Mouse (Mus musculus) ES-E14 (cell line): ENCODE measurements around the gene A2m. TPM values are rescaled to one million over a fixed set of nuclear protein-coding genes. Genes with fewer than 3 reads are reported as not detected.

Experiments
- DNase-seq: peaks from one replicate; pipeline ENCODE4 v3.0.0-alpha.2; 2013; ENCODE audit warnings: low read depth, low spot score
- H3K27ac ChIP-seq: 2 replicates; pipeline ENCODE4 v1.5.1; 2012; ENCODE audit warnings: low read depth, mild to moderate bottlenecking, low read length, moderate library complexity, mixed read lengths; ENCODE audit not compliant: poor library complexity, insufficient read depth, severe bottlenecking
- H3K36me3 ChIP-seq: 2 replicates; pipeline ENCODE4 v1.6.1; 2012; ENCODE audit warnings: mild to moderate bottlenecking, low read length, moderate library complexity, mixed read lengths; ENCODE audit not compliant: control insufficient read depth, poor library complexity, insufficient read depth, severe bottlenecking
- H3K4me1 ChIP-seq, 2 experiments: fragments of 150-350 bp in 1 of 2; sonication (generic) in 1 of 2; 2 replicates each; pipeline ENCODE4 v1.6.1; 2012; ENCODE audit warnings: low read length in 2 of 2, mild to moderate bottlenecking in 1 of 2, mixed read lengths in 1 of 2; ENCODE audit not compliant: control insufficient read depth in 2 of 2, insufficient read depth in 2 of 2, poor library complexity in 1 of 2
- H3K4me3 ChIP-seq, 2 experiments: fragments of 150-350 bp in 1 of 2; sonication (generic) in 1 of 2; 2 replicates each; pipeline ENCODE4 v1.5.1; 2012; ENCODE audit warnings: low read length in 2 of 2, low read depth in 1 of 2, mild to moderate bottlenecking in 1 of 2, mixed read lengths in 1 of 2; ENCODE audit not compliant: insufficient read depth in 1 of 2, poor library complexity in 1 of 2, severe bottlenecking in 1 of 2
- H3K9ac ChIP-seq: 2 replicates; pipeline ENCODE4 v1.6.1; 2012; ENCODE audit warnings: low read depth, mild to moderate bottlenecking, low read length, mixed read lengths; ENCODE audit not compliant: poor library complexity, insufficient read depth, severe bottlenecking
- H3K9me3 ChIP-seq: fragments of 150-350 bp; sonication (generic); 2 replicates; pipeline ENCODE4 v1.6.1; 2012; ENCODE audit warnings: low read depth, mild to moderate bottlenecking, low read length; ENCODE audit not compliant: control insufficient read depth, insufficient read depth
- CHD2 ChIP-seq: IDR thresholded peaks from 2 replicates; pipeline ENCODE4 v1.6.1; 2014; ENCODE audit warnings: mild to moderate bottlenecking, low read depth, low read length, inconsistent platforms
- HCFC1 ChIP-seq: IDR thresholded peaks from 2 replicates; pipeline ENCODE4 v1.6.1; 2012; ENCODE audit warnings: low read length, inconsistent platforms, borderline replicate concordance; ENCODE audit not compliant: insufficient read depth
- MAFK ChIP-seq: IDR thresholded peaks from 2 replicates; pipeline ENCODE4 v1.6.1; 2014; ENCODE audit warnings: mild to moderate bottlenecking, low read depth, low read length, inconsistent platforms; ENCODE audit not compliant: insufficient read depth
- ZC3H11A ChIP-seq: IDR thresholded peaks from 2 replicates; pipeline ENCODE4 v1.6.1; 2012; ENCODE audit warnings: low read depth, mild to moderate bottlenecking, inconsistent platforms, low read length, borderline replicate concordance
- ZNF384 ChIP-seq: IDR thresholded peaks from 2 replicates; pipeline ENCODE4 v1.6.1; 2012; ENCODE audit warnings: low read depth, low read length, inconsistent platforms
- in situ Hi-C, 2 experiments: fragments of 600-800 bp; cut with MboI; formaldehyde crosslinking; loops; one replicate each; pipeline ENCODE4 v1.15.1; 2025; ENCODE audit warnings: low sequenced_read_pairs in 2 of 2, inconsistent platforms in 1 of 2; ENCODE audit not compliant: unreplicated experiment in 2 of 2
- total RNA-seq: library from RNA; depleted of rRNA; stranded (reverse); fragments of 300-350 nt; gene quantifications from 2 replicates; pipeline ENCODE4 v1.2.3, GENCODE M21; 2012; rRNA removed

The A2m gene
- 7.8 and 14.6 TPM in 2 replicates for total RNA-seq

DNA sequence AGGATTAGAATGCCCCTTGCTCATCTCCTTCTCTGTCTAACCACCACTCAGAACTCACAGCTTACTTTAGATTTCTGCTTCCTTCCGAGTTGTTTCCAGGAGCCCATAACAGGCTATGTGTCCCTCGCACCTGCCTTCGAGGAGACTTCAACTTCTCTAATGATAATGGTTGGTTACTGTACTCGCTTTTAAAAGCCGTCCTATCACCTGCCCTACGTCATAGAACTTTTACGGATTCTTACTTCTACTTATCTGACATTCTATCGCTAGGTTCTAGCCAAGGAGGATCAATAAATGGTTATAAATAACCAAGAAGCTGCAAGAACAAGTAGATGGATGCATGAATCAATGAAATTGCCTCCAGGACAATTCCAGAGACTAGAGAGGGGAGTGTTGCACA lies at the start of gene A2m:
A2m (plus strand) TSS at position 301 of the 400 bp plus-strand sequence.
- Histone ChIP-seq H3K9ac (no peak within 1 kb of the TSS), H3K9me3 (no peaks in the 10 kb centered on the region), H3K36me3 (no peaks in the 10 kb centered on the region), H3K27ac (no peak within 1 kb of the TSS), H3K4me1 (0 out of 4 replicates have a peak, but pooled peaks cover 0 to 2% of the 10 kb centered on the region in 2 experiments), H3K4me3 (peak within 1 kb of the TSS in 1 of 2 experiments; percentile 41; a peak in 2 of 4 replicates)
- no peak for DNase-seq
- TF ChIP-seq HCFC1 (no peak), ZC3H11A (no peak), CHD2 (no peak), ZNF384 (no peak), MAFK (no peak)
- in situ Hi-C loops: no loop called here

GRCm38 (mm10) chr6:121590131-121590530 lies 45.0 kb upstream of the A2m start:
- no peak overlapping the region for H3K27ac ChIP-seq
- H3K36me3 ChIP-seq: no peaks in the 10 kb centered on the region
- in situ Hi-C loops: loop anchor here in 1 of 2 experiments (25.0 kb wide), 1 partner anchor 372 kb away; no protein-coding TSS in a partner anchor
- TF ChIP-seq ZNF384 (no peak), CHD2 (no peak), MAFK (no peak)
- no peak overlapping the region for H3K9ac ChIP-seq
- no peak overlapping the region for H3K4me3 ChIP-seq
- H3K4me1 ChIP-seq: no peaks in the 10 kb centered on the region
- no peak for DNase-seq
- H3K9me3 ChIP-seq: no peaks in the 10 kb centered on the region

DNA sequence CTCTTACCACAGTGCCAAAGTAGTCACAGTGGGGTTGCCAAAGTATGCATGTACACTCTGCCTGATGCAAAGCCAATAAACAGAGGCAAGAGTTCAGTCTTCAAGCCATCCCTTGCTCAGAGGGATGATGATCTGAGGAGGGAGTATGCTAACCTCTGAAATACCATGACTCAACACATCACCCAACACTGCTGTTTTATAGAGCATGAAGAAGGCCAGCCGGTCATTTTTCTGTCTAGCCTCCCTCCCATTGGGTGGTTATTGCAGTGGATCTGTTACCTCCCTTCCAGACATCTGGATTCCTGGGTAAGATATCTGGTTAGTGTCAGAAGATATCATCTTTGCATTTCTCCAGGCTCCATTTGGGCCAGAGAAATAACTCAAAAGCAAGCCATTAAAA lies 34.2 kb upstream of the A2m start:
- TF ChIP-seq MAFK (no peak), ZNF384 (no peak), HCFC1 (no peak), CHD2 (no peak), ZC3H11A (no peak)
- no peak overlapping the region for H3K27ac ChIP-seq
- no peaks in the 10 kb centered on the region for H3K4me1 ChIP-seq
- H3K36me3 ChIP-seq: no peaks in the 10 kb centered on the region
- no peak overlapping the region for H3K4me3 ChIP-seq
- DNase-seq: no peak
- in situ Hi-C loops: no loop called here
- no peaks in the 10 kb centered on the region for H3K9me3 ChIP-seq
- H3K9ac ChIP-seq: no peak overlapping the region

GRCm38 (mm10) chr6:121607861-121608260 lies 27.3 kb upstream of the A2m start:
- TF ChIP-seq ZC3H11A: no peak
- TF ChIP-seq HCFC1: no peak
- Histone ChIP-seq H3K9me3 (no peaks in the 10 kb centered on the region), H3K27ac (no peak overlapping the region), H3K36me3 (no peaks in the 10 kb centered on the region), H3K9ac (no peak overlapping the region), H3K4me3 (no peak overlapping the region), H3K4me1 (no peaks in the 10 kb centered on the region)
- peak; percentile 4 for DNase-seq
- in situ Hi-C loops: no loop called here

- Histone ChIP-seq H3K9ac (no peak overlapping the region), H3K4me3 (no peak overlapping the region), H3K4me1 (no peaks in the 10 kb centered on the region), H3K9me3 (no peaks in the 10 kb centered on the region), H3K27ac (no peak overlapping the region), H3K36me3 (no peaks in the 10 kb centered on the region)
- DNase-seq: no peak
- no peak for TF ChIP-seq CHD2
- TF ChIP-seq MAFK: no peak
- TF ChIP-seq ZC3H11A: no peak
- TF ChIP-seq HCFC1: no peak
- TF ChIP-seq ZNF384: no peak
- in situ Hi-C loops: no loop called here
These were observed 23.4 kb upstream of the A2m start for GRCm38 (mm10) chr6:121611796-121612195.
